Mouse (Mus musculus) G1E-ER4 (cell line): ENCODE results near the gene Gm20388. TPM values are rescaled to one million over a fixed set of nuclear protein-coding genes. Genes with fewer than 3 reads are reported as not detected.
A peak's percentile ranks its signal among the peaks of the same experiment; 100 is the strongest.

Experiments used
- GATA1 ChIP-seq: IDR thresholded peaks from one replicate; pipeline ENCODE4 v1.8.0; 2012; ENCODE audit warnings: low read length, inconsistent platforms
- polyA plus RNA-seq: library from polyadenylated mRNA; stranded (reverse); fragments of >175 nt; gene quantifications from 2 replicates; pipeline ENCODE4 v1.2.3, GENCODE M21; 2012

Gm20388 gene
- polyA plus RNA-seq, 1 experiment = not detected

DNA sequence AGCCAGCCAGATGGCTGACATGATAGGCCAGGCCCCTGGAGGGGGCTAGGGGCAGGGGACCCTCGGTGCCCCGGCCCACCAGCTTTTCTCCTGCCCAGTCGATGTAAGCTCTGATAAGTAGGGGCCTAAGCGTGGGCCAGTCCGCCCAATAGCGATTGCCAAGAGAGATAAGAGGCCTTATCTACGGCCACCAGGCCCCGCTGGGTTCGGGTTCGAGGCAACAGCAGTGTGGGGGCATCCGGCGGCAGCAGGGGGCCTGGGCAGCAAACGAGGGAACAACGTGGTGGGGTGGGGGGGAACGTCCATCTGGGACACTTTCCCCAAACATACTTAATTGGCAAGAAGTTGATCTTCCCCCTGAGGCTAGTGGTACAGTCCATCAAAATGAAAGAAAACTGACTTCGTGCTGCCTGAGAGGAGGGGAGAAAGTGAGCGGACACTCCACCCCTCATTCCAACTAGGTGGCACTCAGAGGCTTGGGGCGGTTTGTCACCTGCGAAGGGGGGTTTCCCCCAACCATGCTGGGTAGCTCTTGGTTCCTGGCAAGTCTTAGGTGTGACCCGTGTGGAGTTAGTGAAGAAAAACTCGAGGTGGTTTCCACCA, 2374.1 kb downstream of the Gm20388 start:
- no peak for TF ChIP-seq GATA1

DNA sequence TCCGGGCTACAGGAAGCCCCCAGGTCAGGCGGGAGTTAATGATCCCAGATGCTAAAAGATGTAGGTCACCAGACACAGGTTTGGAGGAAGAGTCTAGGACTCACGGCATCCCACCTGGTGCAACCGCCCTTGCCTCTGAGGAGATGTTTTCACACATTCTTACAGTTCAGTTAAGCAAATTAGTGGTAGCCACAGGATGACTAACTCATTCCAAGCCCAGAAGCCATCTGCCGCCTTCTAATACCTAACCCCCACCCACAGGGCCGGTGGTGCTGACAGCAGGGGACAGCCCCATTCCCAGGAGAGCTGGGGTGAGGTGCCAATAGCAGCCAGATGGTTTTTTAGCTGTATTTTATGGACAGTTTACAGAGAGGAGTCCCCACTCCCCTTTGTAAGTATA, 2375.1 kb downstream of the Gm20388 start:
- TF ChIP-seq GATA1 = no peak

DNA sequence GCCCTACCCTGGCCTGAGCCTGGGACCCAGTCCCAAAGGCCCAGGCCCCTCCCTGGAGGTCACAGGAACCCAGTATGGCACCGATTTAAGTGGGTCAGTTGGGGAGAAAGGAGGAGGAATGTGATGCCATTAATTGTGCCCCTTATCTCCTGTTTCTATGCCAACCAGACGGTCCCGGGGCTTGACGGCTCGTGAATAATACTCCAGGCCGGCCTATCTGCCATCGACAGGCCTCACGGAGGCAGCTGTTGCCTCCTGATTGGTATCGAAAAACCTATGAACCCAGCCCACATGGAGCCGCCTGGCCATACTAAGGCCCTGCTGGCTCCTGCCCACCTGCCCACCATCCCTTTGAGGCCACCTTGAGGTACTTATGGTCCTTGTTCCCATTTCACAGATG, 2376.3 kb downstream of the Gm20388 start:
- peak; percentile 87 for TF ChIP-seq GATA1

DNA sequence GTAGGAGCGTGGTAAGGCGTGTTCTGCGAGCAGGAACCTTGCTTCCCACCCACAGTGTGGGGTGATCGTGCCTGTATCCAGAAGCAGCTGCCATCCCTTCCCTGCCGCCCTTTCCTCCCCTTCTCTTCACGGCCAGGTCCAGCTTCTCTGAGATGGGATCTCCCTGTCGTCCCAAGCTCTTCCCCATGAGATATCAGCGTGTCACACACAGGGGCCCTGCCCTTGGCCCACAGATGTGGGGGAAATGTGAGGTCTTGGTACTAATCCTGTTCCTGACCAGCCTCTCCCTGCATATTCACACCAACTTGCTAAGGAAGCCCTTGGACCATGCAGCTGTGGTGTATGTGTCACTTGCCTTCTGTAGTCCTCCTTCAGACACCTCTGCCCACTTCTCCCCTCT, 2377.1 kb downstream of the Gm20388 start:
- TF ChIP-seq GATA1 = no peak

DNA sequence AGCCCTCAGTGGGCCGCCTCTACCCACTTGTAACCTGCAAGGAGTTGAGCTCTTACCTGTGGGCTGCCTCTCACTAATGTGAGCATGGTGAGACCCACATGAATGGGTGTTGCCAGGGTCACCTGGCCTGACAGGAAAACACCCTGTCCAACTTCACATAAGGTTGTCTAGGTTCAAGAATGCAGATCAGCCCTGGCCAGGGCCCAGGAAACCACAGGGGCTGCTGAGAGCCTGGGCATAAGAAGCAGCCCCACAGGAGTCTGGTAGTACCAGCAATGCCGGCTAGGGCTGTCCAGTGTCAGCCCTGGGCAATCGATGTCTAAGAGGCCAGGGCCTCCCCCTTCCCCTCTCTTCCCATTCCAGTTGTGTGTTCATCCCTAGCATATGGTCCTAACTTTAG, 2377.7 kb downstream of the Gm20388 start:
- TF ChIP-seq GATA1 = no peak

DNA sequence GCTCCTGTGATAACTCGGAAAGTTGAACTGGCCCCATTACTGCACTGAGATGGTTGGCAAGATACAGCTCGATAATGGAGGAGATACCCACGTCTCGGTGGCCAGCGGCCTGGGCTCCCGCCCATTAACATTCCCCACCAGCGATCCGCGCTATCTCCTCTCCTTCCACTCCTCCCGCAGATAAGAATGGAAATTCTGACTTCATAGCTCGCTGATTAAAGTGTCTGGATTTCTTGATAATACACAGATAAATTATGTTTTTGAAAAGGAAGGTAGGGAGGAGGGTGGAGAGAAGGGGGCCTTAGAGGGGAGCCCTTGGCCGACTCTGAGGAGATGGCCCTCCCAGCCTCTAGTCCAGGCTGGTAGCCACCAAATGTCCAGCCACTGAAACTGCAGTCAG, 2380.4 kb downstream of the Gm20388 start:
- TF ChIP-seq GATA1 = peak; percentile 36

DNA sequence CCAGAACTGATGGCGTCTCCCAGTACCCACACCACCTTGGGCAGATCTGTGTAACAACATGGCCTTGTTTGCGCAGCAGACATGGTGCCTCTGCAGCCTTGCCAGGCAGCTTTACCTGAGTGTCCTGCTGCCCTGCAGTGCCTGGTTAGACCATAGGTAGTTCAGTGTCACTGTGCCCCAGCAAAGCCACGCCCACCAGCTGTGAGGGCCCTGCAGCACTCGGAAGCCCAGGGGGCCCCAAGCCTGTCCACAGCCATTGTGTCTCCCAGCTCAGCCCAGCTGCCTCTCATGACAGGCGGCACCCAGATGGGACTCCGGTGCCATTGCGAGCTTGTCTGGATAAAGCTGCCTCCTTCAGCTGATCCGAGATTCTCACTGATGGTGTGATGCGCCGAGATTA, 2380.9 kb downstream of the Gm20388 start:
- TF ChIP-seq GATA1 = no peak

DNA sequence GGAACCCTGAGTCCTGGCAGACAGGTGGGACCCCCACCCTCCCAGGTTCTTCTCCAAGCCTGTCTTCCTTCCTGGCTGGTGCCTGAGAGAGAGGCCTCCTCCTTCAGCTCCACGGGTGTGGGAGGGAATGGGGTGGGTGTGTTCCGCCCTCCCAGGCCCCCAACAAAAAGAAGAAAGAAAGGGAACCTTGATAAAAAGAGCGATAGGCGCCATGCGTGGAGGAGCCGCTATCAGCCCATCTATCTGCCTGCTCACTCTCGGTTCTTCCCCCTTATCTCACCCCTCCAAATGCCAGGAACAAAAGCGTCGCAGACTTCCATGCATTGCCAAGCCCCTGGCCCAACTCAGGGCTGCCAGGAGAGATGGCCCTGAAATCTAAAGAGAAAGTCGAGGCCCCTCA, 2382.8 kb downstream of the Gm20388 start:
- TF ChIP-seq GATA1 = peak; percentile 80

DNA sequence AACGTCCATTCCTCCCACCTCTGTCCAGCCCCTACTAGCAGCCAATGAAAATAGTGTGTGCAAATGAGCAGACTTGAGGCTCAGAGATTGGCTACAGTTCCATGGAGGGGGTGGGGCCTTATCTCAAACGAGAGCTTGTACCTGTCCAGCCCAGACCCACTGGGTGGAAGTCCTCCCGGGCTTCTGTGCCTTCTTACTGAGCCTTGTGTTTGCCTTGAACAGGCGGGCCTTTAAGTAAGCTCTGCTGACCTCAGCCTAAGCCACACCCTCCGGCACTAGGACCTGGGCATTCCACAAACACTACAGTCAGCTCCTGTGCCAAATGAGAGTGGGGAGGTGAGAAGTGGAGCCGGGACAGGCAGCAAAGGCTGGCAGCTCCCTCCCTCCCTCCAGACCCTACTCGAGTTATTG, 2383.6 kb downstream of the Gm20388 start:
- TF ChIP-seq GATA1 = no peak

DNA sequence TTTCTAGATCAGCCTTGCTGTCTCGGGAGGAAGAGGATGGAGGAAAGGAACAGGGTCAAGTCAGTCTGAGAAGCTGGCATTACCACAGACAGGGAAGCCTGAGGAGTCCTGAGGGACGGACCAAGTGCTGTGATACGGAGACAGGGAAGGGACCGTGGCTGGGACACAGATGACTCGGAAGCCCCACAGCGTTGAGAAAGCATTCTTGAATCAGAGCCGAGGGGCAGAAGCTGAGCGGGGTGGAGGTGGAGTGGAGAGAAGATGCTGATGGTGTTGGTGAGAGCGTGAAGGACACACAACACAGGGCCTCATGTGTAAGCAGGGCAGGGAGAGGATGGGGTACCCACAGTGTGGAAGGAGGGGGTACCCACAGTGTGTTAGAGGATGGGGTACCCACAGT, 2384.7 kb downstream of the Gm20388 start:
- no peak for TF ChIP-seq GATA1

DNA sequence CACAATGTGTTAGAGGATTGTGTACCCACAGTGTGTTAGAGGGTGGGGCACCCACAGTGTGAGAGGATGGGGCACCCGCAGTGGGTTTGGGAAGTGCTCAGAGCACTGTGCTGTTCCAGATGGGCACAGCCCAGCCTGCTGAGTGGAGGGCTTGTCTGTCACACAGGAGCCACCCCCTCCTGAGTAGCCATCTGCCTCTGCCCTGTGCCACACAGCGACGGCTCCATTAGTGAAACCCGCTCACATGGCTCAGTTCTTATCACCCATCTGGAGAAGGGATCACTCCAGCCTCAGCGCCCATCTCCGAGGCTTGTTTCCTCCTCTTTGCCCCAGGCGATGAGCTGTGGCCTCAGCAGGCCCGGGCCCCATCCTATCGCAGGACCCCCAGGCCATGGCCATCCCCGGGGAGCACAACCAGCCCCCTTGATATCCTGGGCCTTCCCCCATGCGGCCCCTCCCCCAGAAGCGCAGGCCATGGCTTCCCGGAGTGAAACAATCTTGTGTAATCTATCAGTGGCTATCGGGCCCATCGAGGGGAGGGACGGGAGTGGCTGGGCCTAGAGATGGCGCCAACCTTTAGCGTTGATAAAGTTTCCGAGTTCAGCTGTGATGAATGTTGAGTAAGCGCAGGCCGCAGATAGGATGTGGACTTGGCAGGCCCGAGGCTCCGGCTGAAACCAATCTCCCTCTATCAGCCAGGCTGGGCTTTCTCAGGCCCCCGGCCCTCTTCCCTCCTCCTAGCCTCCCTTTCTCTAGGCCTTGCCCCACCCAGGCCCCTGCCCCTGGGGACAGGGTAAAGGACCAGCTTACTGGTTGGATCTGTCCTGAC, 2385.7 kb downstream of the Gm20388 start:
- no peak for TF ChIP-seq GATA1

DNA sequence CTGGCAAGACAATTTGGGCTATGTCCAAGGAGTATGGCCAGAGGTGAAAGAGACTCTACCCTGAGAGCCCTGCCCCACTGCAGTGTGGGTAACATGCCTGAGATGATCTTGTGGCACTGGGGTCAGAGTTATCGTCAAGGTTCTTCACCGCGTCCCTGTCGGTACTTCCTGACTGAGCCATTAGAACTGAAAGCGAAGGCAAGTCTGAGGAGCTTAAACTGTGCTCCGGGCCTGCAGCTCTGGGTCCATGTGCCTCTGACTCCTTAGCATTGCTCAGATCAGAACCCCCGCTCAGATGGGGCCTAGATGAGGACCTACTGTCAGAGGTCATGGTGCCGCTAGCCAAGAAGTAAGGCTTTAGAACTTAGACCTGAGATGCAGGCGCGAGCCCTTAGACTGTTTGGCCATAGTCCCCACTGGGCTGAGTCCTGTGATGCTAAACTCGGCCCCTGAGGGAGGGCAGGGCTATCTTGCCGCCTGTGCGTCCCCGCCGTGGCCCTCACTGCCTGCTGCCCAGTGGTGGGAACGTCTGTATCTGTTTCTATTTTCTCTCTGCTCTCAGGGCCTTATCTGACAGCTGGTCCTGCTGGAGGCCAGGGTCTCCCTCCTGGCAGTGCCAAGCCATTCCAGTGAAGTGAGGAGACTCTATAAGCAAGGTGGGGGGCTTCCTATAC, 2389.1 kb downstream of the Gm20388 start:
- no peak for TF ChIP-seq GATA1

DNA sequence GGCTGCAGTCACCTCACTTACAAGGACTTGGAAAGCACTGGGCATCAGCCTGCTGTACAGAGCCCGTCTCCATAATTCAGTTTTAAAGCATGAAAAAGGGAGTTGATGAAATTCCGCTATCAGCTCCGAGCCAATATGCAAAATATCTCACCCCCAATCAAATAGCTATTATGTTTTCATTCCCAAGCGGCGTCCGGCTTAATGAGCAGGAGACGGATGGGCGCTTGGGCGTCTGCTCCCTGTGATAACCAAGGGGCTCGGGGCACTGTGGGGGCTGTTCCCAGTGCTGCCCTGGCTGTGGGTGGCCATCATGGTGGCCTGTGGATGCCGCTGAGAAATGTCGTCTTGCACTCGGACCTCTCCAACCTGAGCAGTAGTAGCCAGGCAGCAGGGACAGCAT, 2390.4 kb downstream of the Gm20388 start:
- TF ChIP-seq GATA1 = no peak

DNA sequence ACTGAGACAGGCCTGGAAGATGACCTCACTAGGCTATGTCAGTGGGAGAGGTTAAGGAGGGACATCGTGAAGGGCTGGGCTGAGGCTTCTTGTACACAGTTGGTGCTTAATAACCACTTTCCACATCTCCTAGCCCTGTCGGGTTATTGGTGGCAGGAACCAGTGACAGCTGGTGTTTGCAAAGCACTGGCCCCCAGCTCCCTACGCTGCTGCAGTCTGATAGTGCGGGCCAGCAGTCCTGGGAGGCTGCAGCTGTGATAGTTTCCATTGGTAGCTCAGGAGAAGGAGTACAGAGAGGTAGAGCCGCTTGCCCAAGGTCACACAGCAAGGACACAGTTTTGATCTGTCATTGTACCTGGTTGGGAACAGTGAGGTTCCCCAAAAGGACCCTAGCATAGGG, 2391.2 kb downstream of the Gm20388 start:
- TF ChIP-seq GATA1 = no peak

DNA sequence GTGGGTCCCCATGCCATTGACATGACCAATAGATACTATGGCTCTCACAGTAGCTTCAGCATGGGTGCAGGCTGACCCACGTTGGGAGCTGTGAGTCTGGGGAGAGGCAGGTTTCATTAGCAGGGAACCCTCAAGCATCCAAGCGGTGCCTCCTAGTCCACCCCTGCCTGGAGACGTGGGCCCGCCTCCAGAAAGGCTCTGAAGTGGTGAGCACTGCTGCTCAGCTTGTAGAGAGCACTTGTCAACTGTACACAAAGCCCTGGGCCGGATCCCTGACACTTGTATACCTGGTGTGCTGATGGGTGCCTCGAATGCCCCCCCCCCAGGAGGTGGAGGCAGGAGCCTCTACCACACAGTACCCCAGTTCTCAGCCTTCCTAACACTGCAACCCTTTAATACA, 2392.8 kb downstream of the Gm20388 start:
- TF ChIP-seq GATA1 = no peak

DNA sequence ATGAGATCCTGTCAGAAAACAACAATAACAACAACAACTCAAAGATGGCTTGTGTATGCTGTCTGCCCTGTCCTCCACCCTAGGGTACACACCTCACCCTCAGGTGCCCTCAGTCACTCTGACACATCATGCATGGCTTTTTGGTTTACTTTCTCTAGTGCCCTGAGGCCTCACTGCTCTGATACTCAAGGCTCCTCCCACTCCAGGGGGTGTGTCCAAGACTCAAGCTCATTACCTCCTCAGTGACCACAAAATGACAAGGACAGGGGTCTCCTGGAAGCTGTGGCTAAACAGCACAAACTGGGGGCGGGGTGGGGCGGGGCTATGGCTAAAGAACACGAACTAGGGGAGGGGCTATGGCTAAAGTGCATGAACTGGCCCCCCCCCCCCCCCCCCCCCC, 2393.4 kb downstream of the Gm20388 start:
- no peak for TF ChIP-seq GATA1
